Mouse (Mus musculus): ENCODE measurements at regions not wholly inside any gene's neighbourhood (a gene's known extent, or its start where the extent isn't known, plus 50 kb on each side); places are given as distances from the start of the nearest gene placed in this dataset.

- POLR2A ChIA-PET: no interaction called here
- CTCF ChIA-PET: interaction anchor here (1.3 kb wide), 1 partner anchor 63 kb away, joined by 3 read pairs; no protein-coding TSS in a partner anchor
- no peaks in the 10 kb centered on the region for H3K27me3 ChIP-seq
- TF ChIP-seq CTCF (IDR thresholded peaks at IDR 0.05): no peak
- no peak for DNase-seq (ENCODE audit: low read depth, low spot score)
- peak; percentile 60 for ATAC-seq
- in situ Hi-C loops (cut with MboI; ENCODE audit: low pct_unique_long_range_greater_than_20kb): no loop called here
Measured at GRCm38 (mm10) chr9:112828602-112829001, 592.9 kb upstream of the Arpp21 start.

DNA sequence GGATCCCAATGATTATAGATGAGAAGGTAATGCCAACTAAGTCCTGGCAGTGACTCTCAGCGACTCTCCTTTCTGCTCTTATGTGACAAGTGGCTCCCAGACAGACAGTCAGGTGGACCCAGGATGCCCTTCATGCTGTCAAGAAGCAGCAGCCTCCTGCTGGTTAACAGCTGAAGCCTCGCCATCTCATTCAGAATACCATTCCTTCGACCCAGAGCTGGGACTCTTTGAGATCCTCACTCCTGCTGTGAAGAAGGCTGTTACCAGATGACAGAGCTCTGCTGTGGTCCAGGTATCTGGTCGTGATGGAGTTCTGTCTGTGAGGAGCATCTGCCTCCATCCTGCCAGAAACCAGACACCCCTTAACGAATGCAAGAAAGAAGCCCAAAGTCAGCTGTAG lies 590.9 kb upstream of the Arpp21 start:
- DNase-seq (ENCODE audit: low read depth, low spot score) (no peak), ATAC-seq (no peak)
- in situ Hi-C loops (cut with MboI; ENCODE audit: low pct_unique_long_range_greater_than_20kb): no loop called here
- TF ChIP-seq CTCF (IDR thresholded peaks at IDR 0.05): no peak
- ChIA-PET POLR2A (no interaction called here), CTCF (no interaction called here)
- no peaks in the 10 kb centered on the region for H3K27me3 ChIP-seq

DNA sequence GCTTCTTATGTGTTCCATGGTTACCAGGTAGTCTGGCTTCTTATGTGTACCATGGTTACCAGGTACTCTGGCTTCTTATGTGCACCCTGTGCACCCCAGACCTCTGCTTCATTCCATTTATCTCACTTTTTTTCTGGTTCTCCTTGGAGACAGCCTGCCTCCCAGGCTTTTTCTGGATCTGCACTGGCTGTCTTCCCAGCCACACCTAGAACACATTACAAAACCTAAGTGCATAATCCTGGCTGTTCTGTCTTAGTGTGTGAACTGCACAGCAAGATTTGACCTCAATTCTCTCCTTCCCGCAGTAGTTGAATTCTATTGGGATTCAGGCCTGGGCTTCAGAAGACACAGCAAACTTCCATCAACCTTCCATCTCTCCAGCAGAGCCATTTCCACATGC lies 586.2 kb upstream of the Arpp21 start:
- TF ChIP-seq CTCF (IDR thresholded peaks at IDR 0.05): no peak
- DNase-seq (ENCODE audit: low read depth, low spot score): no peak
- no peak for ATAC-seq
- in situ Hi-C loops (cut with MboI; ENCODE audit: low pct_unique_long_range_greater_than_20kb): loop anchor here (25.0 kb wide), 1 partner anchor 815 kb away; no protein-coding TSS in a partner anchor
- ChIA-PET POLR2A (no interaction called here), CTCF (no interaction called here)
- H3K27me3 ChIP-seq: no peaks in the 10 kb centered on the region

DNA sequence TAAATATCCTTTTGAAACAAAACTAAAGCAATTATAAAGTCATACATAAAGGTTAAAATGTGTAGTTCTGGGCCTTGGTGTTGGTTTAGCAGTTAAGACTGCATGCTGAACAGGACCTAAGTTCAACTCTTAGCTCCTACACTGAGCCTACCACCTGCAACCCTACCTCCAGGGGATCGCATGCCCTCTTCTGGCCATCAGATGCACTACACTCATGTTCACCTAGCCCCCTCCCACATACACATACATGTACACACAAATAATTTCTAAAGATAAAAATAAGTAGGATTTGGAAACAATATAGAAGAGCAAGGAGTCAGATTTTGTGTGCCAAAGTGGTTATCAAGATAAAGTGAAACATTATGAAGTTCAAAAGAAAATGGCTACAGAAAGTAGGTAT lies 576.2 kb upstream of the Arpp21 start:
- no peaks in the 10 kb centered on the region for H3K27me3 ChIP-seq
- CTCF ChIA-PET: interaction anchor here (1.2 kb wide), 1 partner anchor 33 kb away, joined by 3 read pairs; no protein-coding TSS in a partner anchor
- POLR2A ChIA-PET: no interaction called here
- no peak for DNase-seq (ENCODE audit: low read depth, low spot score)
- no peak for ATAC-seq
- in situ Hi-C loops (cut with MboI; ENCODE audit: low pct_unique_long_range_greater_than_20kb): loop anchor here (25.0 kb wide), 1 partner anchor 825 kb away; no protein-coding TSS in a partner anchor
- TF ChIP-seq CTCF (IDR thresholded peaks at IDR 0.05): no peak

DNA sequence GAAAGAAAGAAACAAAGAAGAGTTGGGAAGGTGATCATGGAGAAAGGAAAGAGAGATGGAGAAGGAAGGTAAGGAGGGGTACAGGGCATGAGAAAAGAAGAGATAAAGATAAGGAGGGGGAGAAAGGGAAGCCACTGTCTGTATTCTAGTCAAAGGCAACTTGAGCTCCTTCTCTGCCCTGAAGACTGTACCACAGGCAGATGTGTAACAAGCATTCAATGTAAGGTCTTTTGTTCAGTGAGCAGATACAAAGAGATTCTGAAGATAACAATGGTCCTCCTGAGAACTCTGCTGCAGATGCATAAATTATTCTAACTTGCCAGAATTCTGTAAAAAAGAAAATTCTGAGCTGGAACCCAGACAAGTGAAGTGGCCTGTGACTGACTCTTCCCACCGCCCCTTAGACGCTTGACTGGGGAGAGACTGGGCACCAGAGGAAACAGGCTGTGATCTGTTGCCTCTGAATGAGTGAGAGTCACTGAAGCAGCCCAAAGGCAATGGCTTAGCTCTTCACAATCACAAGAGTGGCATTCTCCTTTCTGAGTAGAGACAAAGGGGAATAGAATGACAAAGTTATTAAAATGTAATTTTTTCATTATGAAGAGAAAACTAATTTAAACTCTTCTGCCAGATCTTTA lies 564.0 kb upstream of the Arpp21 start:
- POLR2A ChIA-PET: no interaction called here
- ATAC-seq: no peak
- no peak for TF ChIP-seq CTCF (IDR thresholded peaks at IDR 0.05)
- in situ Hi-C loops (cut with MboI; ENCODE audit: low pct_unique_long_range_greater_than_20kb): loop anchor here (25.0 kb wide), 1 partner anchor 838 kb away; no protein-coding TSS in a partner anchor
- CTCF ChIA-PET: no interaction called here
- DNase-seq (ENCODE audit: low read depth, low spot score): no peak
- no peaks in the 10 kb centered on the region for H3K27me3 ChIP-seq

GRCm38 (mm10) chr9:112793537-112793936 lies 557.8 kb upstream of the Arpp21 start:
- ChIA-PET CTCF (no interaction called here), POLR2A (no interaction called here)
- peak; percentile 27 for TF ChIP-seq CTCF (IDR thresholded peaks at IDR 0.05)
- DNase-seq (ENCODE audit: low read depth, low spot score): no peak
- no peaks in the 10 kb centered on the region for H3K27me3 ChIP-seq
- no peak for ATAC-seq
- in situ Hi-C loops (cut with MboI; ENCODE audit: low pct_unique_long_range_greater_than_20kb): no loop called here

DNA sequence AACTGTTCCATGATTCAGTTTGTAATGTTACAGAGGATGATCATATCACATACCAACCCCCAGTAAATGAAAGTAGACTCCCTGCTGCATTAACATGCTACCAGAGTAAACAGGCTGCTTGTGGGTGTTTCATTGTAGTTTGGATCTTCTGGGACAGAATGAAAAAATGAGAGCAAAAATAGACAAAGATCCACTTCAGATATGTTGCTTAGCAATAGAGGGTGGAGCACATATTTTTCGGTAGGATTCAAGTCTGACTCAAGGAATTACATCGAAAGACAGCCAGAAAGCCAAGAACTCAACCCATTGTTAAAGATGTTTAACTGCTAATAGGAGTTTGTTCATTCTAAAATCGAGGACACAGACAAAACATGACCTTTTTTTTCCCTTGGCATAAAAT lies 536.2 kb upstream of the Arpp21 start:
- DNase-seq (ENCODE audit: low read depth, low spot score) (no peak), ATAC-seq (no peak)
- in situ Hi-C loops (cut with MboI; ENCODE audit: low pct_unique_long_range_greater_than_20kb): no loop called here
- H3K27me3 ChIP-seq: no peaks in the 10 kb centered on the region
- no peak for TF ChIP-seq CTCF (IDR thresholded peaks at IDR 0.05)
- ChIA-PET CTCF (no interaction called here), POLR2A (no interaction called here)

DNA sequence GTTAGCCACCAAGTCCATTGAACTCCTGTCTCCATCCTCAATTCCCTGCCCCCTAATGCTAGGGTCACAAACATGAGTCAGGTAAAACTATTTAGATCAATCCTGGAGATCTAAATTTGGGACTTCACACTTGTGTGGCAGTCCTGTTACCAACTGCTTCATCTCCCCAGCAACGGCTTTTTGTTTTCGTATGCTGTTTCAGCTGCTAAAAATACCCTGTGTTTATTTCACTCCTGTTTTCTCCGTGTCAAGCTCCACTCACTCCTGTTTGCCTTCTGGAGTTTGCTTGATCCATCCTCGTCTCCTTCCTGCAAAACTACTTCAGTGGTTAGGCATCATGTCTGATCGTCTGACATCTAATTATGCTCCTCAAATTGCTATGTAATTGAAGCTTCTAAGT lies 508.9 kb upstream of the Arpp21 start:
- in situ Hi-C loops (cut with MboI; ENCODE audit: low pct_unique_long_range_greater_than_20kb): no loop called here
- CTCF ChIA-PET: no interaction called here
- H3K27me3 ChIP-seq: no peaks in the 10 kb centered on the region
- TF ChIP-seq CTCF (IDR thresholded peaks at IDR 0.05): no peak
- no peak for DNase-seq (ENCODE audit: low read depth, low spot score)
- POLR2A ChIA-PET: no interaction called here
- no peak for ATAC-seq

DNA sequence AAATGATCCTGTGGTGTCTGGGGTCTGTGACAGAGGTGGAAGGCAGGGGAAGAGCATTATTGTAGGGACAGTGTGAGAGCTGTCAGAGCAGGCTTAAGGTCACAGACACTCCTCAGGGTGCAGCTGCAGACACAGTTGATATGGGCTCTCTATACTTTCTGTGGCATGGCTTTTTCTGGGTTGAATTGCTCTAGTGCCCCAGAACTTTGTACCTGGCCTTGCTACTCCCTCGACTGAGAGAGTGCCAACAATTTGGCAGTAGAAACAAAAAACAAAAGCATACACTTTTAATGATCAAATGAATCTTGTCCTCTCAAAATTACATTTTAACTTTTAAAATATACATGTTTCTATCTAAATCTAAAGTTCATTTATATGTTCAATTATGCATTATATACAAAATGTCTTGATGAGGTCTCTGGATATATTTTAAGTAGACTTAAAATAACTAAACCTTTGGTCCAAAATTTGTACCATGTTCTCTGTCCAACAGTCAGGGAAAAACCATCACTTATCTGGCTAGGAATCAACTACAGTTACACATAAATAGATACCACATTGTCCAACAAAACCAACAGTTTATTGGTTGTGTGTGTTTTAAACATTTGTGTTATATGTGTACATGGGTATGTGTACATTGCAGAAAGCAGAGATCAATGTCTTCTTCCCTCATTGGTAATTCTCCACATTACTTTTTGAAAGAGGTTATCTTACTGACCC lies 508.3 kb upstream of the Arpp21 start:
- TF ChIP-seq CTCF (IDR thresholded peaks at IDR 0.05): no peak
- ATAC-seq (no peak), DNase-seq (ENCODE audit: low read depth, low spot score) (no peak)
- CTCF ChIA-PET: no interaction called here
- H3K27me3 ChIP-seq: no peaks in the 10 kb centered on the region
- in situ Hi-C loops (cut with MboI; ENCODE audit: low pct_unique_long_range_greater_than_20kb): no loop called here
- POLR2A ChIA-PET: no interaction called here

GRCm38 (mm10) chr9:112735761-112736160 lies 500.0 kb upstream of the Arpp21 start:
- no peaks in the 10 kb centered on the region for H3K27me3 ChIP-seq
- TF ChIP-seq CTCF (IDR thresholded peaks at IDR 0.05): no peak
- ATAC-seq: no peak
- ChIA-PET CTCF (interaction anchor here (0.6 kb wide), 1 partner anchor 18 kb away, joined by 3 read pairs; no protein-coding TSS in a partner anchor), POLR2A (interaction anchor here (0.7 kb wide), 1 partner anchor 62 kb away, joined by 3 read pairs; no protein-coding TSS in a partner anchor)
- no peak for DNase-seq (ENCODE audit: low read depth, low spot score)
- in situ Hi-C loops (cut with MboI; ENCODE audit: low pct_unique_long_range_greater_than_20kb): no loop called here

- POLR2A ChIA-PET: no interaction called here
- in situ Hi-C loops (cut with MboI; ENCODE audit: low pct_unique_long_range_greater_than_20kb): no loop called here
- ATAC-seq (no peak), DNase-seq (ENCODE audit: low read depth, low spot score) (no peak)
- no peaks in the 10 kb centered on the region for H3K27me3 ChIP-seq
- TF ChIP-seq CTCF (IDR thresholded peaks at IDR 0.05): peak; percentile 14
- CTCF ChIA-PET: no interaction called here
Measured at GRCm38 (mm10) chr9:112725523-112725922, 489.8 kb upstream of the Arpp21 start.
